Mouse (Mus musculus) frontal cortex, postnatal 14 days (tissue): ENCODE measurements at regions not wholly inside any gene's neighbourhood (a gene's known extent, or its start where the extent isn't known, plus 50 kb on each side); places are given as distances from the start of the nearest gene placed in this dataset.

Experiments
- DNase-seq, 2 experiments: peaks; one replicate each; pipeline ENCODE4 v3.0.0; 2022; ENCODE audit warnings: low spot score in 2 of 2

GRCm38 (mm10) chr14:100352961-100353452 is 68.5 kb upstream of the Klf12 start:
- no peak for DNase-seq

DNA sequence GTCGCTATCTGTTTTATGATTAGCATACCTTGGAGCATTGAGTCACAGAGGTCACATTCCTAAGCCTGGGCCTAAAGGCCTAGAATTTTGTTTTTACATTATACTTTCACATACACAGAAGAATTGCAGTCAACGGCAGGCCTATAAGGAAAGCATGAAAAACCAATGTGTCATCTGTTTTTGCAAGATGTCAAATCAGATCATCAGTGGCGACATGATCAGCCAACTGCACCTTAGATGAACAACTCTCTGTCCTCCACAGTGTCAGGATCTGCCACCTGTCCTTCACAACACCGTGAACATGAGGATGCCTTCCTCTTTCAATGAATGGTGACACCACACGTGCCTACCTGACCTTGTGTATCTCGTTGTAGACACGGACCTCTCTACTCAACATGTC is 66.5 kb upstream of the Klf12 start:
- DNase-seq, result no peak

DNA sequence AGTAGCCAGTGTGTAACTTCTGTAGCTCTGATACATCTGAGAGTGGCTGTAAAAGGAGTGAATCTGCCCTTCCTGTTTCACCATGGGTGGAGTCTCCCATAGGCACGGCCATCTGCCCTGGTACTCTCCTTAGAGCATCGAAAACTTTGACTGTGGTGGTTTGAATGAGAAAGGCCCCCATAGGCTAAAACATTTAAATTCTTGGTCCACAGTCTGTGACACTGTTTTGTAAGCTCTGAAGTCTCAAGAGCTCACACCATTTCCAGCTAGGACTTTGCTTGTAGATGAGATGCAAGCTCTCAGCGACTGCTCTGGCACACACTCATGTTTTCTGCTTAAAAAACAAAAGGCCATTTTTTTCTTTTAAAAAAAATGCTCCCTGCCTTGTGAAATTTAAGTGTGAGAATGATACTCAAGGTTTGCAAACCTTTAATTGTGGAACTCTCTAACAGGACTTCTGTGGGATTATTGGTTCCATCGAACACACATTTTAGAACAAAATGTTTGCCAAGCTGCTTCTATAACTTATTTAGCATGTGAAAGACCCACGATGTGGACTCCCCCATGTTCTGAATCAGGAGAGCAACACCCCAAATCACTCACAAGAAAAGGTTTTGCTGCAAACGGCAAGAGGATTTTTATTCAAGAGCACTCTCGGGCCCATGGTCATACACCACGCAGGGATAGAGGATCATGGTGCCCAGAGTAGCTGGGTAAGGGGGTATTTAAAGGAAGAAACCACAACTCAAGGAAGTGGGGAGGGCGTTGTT is 65.7 kb upstream of the Klf12 start:
- DNase-seq, result no peak

DNA sequence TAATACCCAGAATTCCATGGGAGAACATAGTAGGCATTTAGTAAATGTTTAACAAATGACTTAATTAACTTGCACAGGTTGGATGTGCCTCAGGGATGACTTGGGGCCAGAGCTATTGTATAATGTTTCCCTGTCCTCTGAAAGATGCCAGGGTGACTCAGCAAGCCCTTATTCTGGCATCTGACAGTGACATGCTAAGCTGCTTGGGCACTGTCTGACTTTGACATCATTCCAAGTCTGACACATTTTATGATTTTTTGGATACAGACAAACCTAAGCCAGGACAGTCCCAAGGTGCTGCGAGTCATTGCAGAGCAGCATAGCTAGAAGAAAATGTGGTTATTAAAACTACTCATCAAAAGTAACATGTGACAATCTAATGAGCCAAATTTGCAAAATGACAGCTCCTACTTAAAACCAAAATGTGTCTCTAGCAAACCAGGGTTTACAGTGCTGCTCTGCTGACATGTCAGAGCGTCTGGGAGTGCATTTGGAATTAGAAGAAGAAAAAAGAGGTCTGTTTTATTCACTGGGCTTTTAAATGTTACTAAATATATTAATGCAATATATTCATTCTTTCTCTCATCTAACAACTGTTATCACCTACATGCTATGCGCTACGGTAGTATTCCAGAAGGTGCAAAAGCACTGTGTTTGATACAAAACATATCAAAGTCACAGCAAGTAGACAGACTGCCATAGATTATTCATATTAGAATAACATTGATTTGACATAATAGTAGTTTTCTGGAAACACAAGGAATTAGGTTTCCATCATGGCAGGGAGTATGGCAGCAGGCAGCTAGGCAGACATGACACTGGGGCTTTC is 64.1 kb upstream of the Klf12 start:
- DNase-seq, result no peak

DNA sequence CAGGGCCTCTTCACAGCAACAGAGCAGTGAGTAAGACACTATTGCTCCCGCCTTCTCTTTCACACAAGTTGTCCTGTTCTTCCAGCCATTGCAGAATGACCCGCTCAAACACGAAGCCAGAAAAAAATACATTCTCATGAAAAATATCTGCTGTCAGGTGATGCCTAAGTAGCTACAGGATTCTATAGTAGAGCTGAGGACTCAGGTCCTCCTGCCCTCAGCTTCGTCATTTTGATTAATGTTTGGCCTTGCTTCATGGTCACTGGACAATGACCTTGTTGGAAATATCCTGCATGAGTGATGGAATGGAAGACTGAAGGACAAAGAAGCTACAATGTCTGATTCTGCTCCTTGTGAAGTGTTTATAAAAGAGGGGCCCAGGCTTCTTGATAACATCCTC is 52.4 kb upstream of the Klf12 start:
- DNase-seq, result no peak
